Mouse (Mus musculus): ENCODE results near the gene 1810010D01Rik.

DNA sequence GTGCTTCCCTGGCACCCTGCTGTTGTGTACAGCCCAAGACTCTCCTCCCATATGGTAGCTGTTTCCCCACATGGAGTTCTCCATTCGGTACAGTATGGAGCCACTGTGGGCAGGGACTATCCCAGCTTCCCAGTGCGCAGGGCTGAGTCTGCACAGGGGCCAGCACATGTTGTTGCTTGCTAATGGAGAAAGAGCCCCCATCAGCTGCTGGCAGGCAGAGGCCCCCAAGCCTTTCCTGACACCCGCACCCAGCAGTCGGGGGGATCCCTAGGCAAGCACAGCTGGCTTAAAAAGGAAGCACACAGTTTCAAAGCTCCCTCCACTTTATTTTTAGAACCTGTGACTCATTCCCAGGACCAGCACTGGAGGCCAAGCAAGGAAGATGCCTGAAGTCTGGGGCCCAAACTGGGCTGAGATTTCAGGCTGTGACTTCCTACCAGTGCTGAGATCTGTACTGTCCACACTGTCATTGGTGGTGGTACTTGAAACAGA lies 9.7 kb downstream of the 1810010D01Rik start:
- TF ChIP-seq POLR2A (IDR thresholded peaks at IDR 0.05; ENCODE audit: control insufficient read depth, extremely low read depth, insufficient read depth, low read length, poor library complexity) (no peak), CTCF (IDR thresholded peaks at IDR 0.05; ENCODE audit: borderline replicate concordance, control insufficient read depth, extremely low read depth, insufficient read depth, low read length, poor library complexity) (no peak)

Data from thymus, adult 2 months (tissue).